Mouse (Mus musculus) cortical plate, adult 2 months (tissue): ENCODE measurements around the gene Prkaa1. TPM values are rescaled to one million over a fixed set of nuclear protein-coding genes. Genes with fewer than 3 reads are reported as not detected.
A peak's percentile ranks its signal among the peaks of the same experiment; 100 is the strongest.

ENCODE experiments used
- H3K27ac ChIP-seq: fragments of 200-500 bp; 2 replicates; pipeline ENCODE4 v1.5.1; 2012; ENCODE audit warnings: low read length, control low read depth, inconsistent platforms; ENCODE audit not compliant: insufficient read depth
- H3K4me1 ChIP-seq: fragments of 200-500 bp; 2 replicates; pipeline ENCODE4 v1.6.1; 2011; ENCODE audit warnings: low read length; ENCODE audit not compliant: control insufficient read depth, insufficient read depth
- H3K4me3 ChIP-seq: fragments of 200-500 bp; 2 replicates; pipeline ENCODE4 v1.5.1; 2011; ENCODE audit warnings: mild to moderate bottlenecking, low read length, control low read depth; ENCODE audit not compliant: insufficient read depth
- CTCF ChIP-seq: fragments of 200-500 bp; IDR thresholded peaks from 2 replicates; pipeline ENCODE4 v1.5.1; 2011; ENCODE audit warnings: mild to moderate bottlenecking, control low read depth, low read length; ENCODE audit not compliant: insufficient read depth; ENCODE audit errors: extremely low read depth
- POLR2A ChIP-seq: fragments of 200-500 bp; IDR thresholded peaks from 2 replicates; pipeline ENCODE4 v1.6.1; 2011; ENCODE audit warnings: mild to moderate bottlenecking, low read length, control low read depth; ENCODE audit not compliant: insufficient read depth; ENCODE audit errors: extremely low read depth
- polyA plus RNA-seq: library from polyadenylated mRNA; depleted of rRNA; stranded (reverse); fragments of >200 nt; gene quantifications from 2 replicates; pipeline ENCODE4 v1.2.3, GENCODE M21; 2012

The Prkaa1 gene
- polyA plus RNA-seq, 1 experiment, result 13.4 TPM

GRCm38 (mm10) chr15:5187116-5187515 is 43.5 kb downstream of the Prkaa1 start:
- no peak for TF ChIP-seq POLR2A
- TF ChIP-seq CTCF, result no peak
- H3K4me3 ChIP-seq, result no peak overlapping the region; the same call in 1 of the 2 replicates
- H3K27ac ChIP-seq, result no peak overlapping the region

GRCm38 (mm10) chr15:5188029-5188428 is 44.4 kb downstream of the Prkaa1 start:
- Histone ChIP-seq H3K27ac (no peak overlapping the region), H3K4me1 (peaks cover 4% of the 10 kb centered on the region; the same call in 1 of the 2 replicates), H3K4me3 (no peak overlapping the region)
- TF ChIP-seq CTCF (no peak), POLR2A (no peak)

More at GRCm38 (mm10) chr15:5187116-5187515, 43.5 kb downstream of the Prkaa1 start:
- H3K4me1 ChIP-seq, result peaks cover 4% of the 10 kb centered on the region; the same call in 1 of the 2 replicates

DNA sequence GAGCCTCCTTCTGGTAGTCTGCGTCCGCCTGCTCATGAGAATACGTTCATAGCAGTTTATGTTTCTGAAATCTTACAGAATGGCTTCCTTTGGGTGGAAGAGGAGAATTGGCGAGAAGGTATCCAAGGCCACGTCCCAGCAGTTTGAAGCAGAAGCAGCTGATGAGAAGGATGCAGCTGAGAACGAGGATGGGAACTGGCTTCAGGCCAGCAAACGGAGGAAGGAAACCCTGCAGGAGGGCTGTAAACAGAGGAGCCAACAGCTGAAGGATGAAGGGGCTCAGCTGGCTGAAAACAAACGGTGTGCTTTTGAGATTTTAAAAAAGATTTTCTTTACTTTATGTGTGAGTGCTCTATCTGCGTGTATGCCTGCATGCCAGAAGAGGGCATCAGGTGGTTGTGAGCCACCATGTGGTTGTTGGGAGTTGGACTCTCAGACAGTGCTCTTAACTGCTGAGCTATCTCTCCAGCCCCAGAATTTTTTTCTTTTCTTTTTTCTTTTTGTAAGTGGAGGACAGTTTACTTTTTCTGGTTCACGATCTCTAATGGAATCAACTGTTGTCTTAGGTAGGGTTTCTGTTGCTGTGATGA is 45.9 kb downstream of the Prkaa1 start:
- Histone ChIP-seq H3K4me1 (peaks cover 4% of the 10 kb centered on the region; the same call in 1 of the 2 replicates), H3K4me3 (no peak overlapping the region), H3K27ac (peak overlapping the region; percentile 47; the same call in 1 of the 2 replicates)
- 0 out of 2 replicates have a peak, but pooled peaks have one; percentile 16 for TF ChIP-seq CTCF
- no peak for TF ChIP-seq POLR2A

DNA sequence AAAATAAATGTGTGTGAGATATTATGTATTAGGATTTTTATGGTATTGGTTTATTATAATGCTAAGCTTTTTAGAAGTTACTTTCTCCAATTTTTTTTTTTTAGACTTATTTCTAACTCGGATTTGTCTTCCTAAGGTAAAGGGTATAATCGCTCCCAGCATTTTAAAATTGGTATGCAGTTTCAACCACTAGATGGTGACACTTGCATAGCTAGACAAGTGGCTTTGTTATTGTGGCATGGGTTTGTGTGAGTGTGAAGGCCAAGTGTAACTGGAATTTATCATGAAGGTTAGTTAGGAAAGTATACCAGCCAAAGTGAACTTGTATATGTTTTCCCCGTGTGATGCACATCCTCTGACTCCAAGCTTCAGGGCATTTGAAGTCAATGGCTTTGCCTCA is 50.2 kb downstream of the Prkaa1 start:
- TF ChIP-seq POLR2A (no peak), CTCF (peak; percentile 17; the same call in 1 of the 2 replicates)
- peaks cover 4% of the 10 kb centered on the region; the same call in 1 of the 2 replicates for H3K4me1 ChIP-seq
- H3K4me3 ChIP-seq, result no peak overlapping the region

GRCm38 (mm10) chr15:5194446-5194845 is 50.8 kb downstream of the Prkaa1 start:
- Histone ChIP-seq H3K4me3 (no peak overlapping the region), H3K4me1 (peaks cover 2% of the 10 kb centered on the region; the same call in 1 of the 2 replicates), H3K27ac (no peak overlapping the region)
- no peak for TF ChIP-seq POLR2A
- TF ChIP-seq CTCF, result no peak

More for the DNA sequence above, 50.2 kb downstream of the Prkaa1 start:
- no peak overlapping the region for H3K27ac ChIP-seq

DNA sequence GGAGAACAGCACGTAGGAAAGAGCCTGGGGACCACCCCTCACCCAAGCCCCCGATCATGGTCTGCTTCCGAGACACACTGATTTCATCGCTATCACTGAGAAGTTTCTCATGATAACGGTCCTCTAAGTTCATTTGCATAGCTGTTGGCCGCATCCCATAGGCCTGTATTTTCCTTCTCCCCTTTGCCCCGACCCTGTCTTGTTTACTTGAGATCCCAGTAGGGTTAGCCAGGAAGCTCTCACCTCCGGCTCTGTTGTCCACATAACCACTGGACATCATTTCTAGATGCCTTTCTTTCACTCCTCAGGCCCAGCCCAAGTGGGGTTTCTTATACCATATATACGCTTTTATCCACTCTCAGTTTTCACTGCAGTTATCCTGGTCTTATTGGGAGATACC is 51.3 kb downstream of the Prkaa1 start:
- H3K4me3 ChIP-seq, result no peak overlapping the region
- H3K4me1 ChIP-seq, result peaks cover 2% of the 10 kb centered on the region; the same call in 1 of the 2 replicates
- no peak overlapping the region for H3K27ac ChIP-seq
- TF ChIP-seq POLR2A, result no peak

GRCm38 (mm10) chr15:5195987-5196514 is 52.4 kb downstream of the Prkaa1 start:
- H3K27ac ChIP-seq, result no peak overlapping the region
- TF ChIP-seq POLR2A, result no peak
- TF ChIP-seq CTCF, result no peak
- H3K4me3 ChIP-seq, result no peak overlapping the region
- H3K4me1 ChIP-seq, result peaks cover 2% of the 10 kb centered on the region; the same call in 1 of the 2 replicates

DNA sequence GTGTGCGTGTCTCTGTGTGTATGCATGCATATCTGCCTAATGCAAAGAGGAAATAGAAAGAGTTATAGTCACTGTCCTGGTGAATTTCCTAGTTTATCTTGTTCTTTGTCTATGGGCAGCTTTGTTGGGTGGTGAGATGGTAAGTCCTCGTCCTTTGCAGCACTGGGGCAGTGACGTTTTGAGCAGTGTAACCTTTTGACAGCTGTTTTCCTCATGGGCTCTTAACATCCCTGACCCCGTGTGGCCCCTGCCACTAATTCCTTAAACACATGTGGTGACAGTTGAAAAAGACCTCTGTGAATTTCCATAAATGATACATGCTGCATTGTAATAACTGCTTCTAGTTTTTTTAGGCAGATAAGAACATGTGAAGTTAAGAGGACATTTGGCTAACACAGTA is 53.0 kb downstream of the Prkaa1 start:
- H3K4me3 ChIP-seq, result no peak overlapping the region
- H3K4me1 ChIP-seq, result peaks cover 2% of the 10 kb centered on the region; the same call in 1 of the 2 replicates
- no peak for TF ChIP-seq CTCF
- no peak for TF ChIP-seq POLR2A
- no peak overlapping the region for H3K27ac ChIP-seq

DNA sequence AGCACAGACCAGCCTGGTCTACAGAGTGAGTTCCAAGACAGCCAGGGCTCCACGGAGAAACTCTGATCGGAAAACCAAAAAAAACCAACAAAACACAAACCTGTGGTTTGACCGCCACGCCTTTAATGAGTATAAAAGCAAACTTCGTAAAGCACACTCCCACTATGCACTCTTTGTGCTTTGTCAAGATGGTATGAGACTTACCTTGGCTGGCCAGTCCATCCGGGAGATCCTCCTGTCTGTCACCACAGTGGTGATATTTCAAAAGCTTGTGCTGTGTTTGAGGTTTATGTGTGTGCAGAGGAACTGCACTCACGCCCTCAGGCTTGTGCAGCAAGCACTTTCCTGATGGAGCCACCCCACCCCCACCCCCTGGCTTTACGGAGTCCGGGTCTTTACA is 61.6 kb downstream of the Prkaa1 start:
- TF ChIP-seq POLR2A, result no peak
- TF ChIP-seq CTCF, result no peak
- Histone ChIP-seq H3K27ac (no peak overlapping the region), H3K4me1 (no peaks in the 10 kb centered on the region), H3K4me3 (no peak overlapping the region)

DNA sequence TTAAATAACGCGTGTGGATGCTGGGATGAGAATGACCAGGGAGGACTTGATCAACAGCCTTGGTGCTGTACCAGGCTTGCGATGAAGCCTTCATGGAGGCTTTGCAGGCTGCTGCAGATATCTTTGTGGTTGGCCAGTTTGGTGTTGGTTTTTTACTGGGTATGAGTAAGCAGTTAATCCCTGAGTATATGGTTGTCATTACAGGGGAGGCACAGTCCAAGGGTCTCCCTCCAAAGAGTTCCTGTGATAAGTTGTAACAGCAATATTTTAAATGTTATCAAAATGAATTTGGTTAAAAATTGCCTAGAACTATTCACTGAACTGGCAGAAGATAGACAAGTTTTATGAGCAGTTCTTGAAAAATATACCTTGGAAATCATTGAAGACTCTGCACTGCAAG is 65.5 kb downstream of the Prkaa1 start:
- no peak overlapping the region for H3K27ac ChIP-seq
- H3K4me1 ChIP-seq, result no peaks in the 10 kb centered on the region
- H3K4me3 ChIP-seq, result no peak overlapping the region
- TF ChIP-seq POLR2A, result no peak
- no peak for TF ChIP-seq CTCF
